Mouse (Mus musculus) T-cell, adult 2 months (primary cell): ENCODE results near the gene Nme9.

Source experiments
- DNase-seq: peaks from one replicate; pipeline ENCODE4 v3.0.0; 2022; ENCODE audit warnings: low spot score

Nme9 gene

GRCm38 (mm10) chr9:99437031-99437764 is 14.1 kb upstream of the Nme9 start, which contains the start of gene Mras:
TSS of gene Mras (minus strand) at chr9:99437381.
- no peak for DNase-seq

GRCm38 (mm10) chr9:99437781-99438565 is 13.3 kb upstream of the Nme9 start:
- no peak for DNase-seq

- no peak for DNase-seq
Measured at GRCm38 (mm10) chr9:99439064-99439463, 12.2 kb upstream of the Nme9 start.

GRCm38 (mm10) chr9:99440941-99441340 is 10.3 kb upstream of the Nme9 start:
- no peak for DNase-seq

GRCm38 (mm10) chr9:99441647-99442433 is 9.4 kb upstream of the Nme9 start:
- no peak for DNase-seq

- DNase-seq: no peak
Measured at GRCm38 (mm10) chr9:99444590-99445178, 6.6 kb upstream of the Nme9 start.

GRCm38 (mm10) chr9:99446259-99446658 is 5.0 kb upstream of the Nme9 start:
- DNase-seq: no peak

- DNase-seq: no peak
Measured at GRCm38 (mm10) chr9:99447323-99447722, 4.0 kb upstream of the Nme9 start.

GRCm38 (mm10) chr9:99449886-99450647 is 1.2 kb upstream of the Nme9 start:
- DNase-seq: no peak

- DNase-seq: no peak
Measured at GRCm38 (mm10) chr9:99454211-99454610, 2.9 kb downstream of the Nme9 start.

GRCm38 (mm10) chr9:99458529-99459208 is 7.4 kb downstream of the Nme9 start:
- peak; percentile 28 for DNase-seq

GRCm38 (mm10) chr9:99459730-99460129 is 8.5 kb downstream of the Nme9 start:
- no peak for DNase-seq

- DNase-seq: no peak
Measured at GRCm38 (mm10) chr9:99464876-99465275, 13.6 kb downstream of the Nme9 start.

GRCm38 (mm10) chr9:99468572-99468971 is 17.3 kb downstream of the Nme9 start:
- DNase-seq: no peak

- no peak for DNase-seq
Measured at GRCm38 (mm10) chr9:99469681-99470273, 18.5 kb downstream of the Nme9 start.

- no peak for DNase-seq
Measured at GRCm38 (mm10) chr9:99470347-99471092, 19.2 kb downstream of the Nme9 start.

- no peak for DNase-seq
Measured at GRCm38 (mm10) chr9:99471334-99471733, 20.1 kb downstream of the Nme9 start.

- DNase-seq: peak; percentile 24
Measured at GRCm38 (mm10) chr9:99479181-99479711, 28.0 kb downstream of the Nme9 start.

- DNase-seq: no peak
Measured at GRCm38 (mm10) chr9:99480764-99481163, 29.5 kb downstream of the Nme9 start.
